Mouse (Mus musculus): ENCODE data around the gene Porcn.

DNA sequence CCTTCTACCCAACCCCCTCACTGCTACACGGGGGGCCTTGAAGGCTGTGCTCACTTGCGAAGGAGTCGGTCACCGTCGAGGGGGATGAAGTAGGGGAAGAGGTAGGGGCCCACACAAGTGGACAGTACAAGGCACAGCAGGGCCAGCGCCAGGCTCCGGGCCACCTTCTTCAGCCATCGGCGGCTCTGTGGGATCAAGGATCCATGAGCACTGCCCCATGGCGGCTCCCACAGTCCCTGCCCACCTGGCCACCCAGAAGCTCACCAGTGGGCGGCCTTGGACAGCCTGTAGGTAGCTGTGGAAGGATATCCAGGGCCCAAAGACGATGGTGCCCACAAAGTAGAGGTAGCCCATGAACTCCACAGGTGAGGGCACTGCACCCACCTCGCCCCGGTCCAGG lies 3.2 kb downstream of the Porcn start:
- no peak for TF ChIP-seq TCF12 (IDR thresholded peaks at IDR 0.05; ENCODE audit: insufficient read depth, poor library complexity, severe bottlenecking)
- TF ChIP-seq MYOD1 (IDR thresholded peaks at IDR 0.05; ENCODE audit: control insufficient read depth in 1 of 3, insufficient read length in 2 of 3, low read depth in 2 of 3) = no peak
- no peak for TF ChIP-seq SRF (IDR thresholded peaks at IDR 0.05; ENCODE audit: control insufficient read depth, insufficient read length, low read depth)
- no peak for TF ChIP-seq POLR2AphosphoS2 (IDR thresholded peaks at IDR 0.05; ENCODE audit: insufficient read length, low read depth)
- TF ChIP-seq USF1 (IDR thresholded peaks at IDR 0.05; ENCODE audit: low read depth) = no peak
- no peak for TF ChIP-seq TCF3 (IDR thresholded peaks at IDR 0.05; ENCODE audit: insufficient read length, low read depth)

Measured in myocyte (in vitro differentiated cells).